Mouse (Mus musculus) lung, postnatal 0 days (tissue): ENCODE data around the gene Sbf1.

ENCODE experiments used
- CTCF ChIP-seq: IDR thresholded peaks from 2 replicates; pipeline ENCODE4 v1.5.1; 2016; ENCODE audit warnings: antibody characterized with exemption, mild to moderate bottlenecking
- EP300 ChIP-seq: IDR thresholded peaks from 2 replicates; pipeline ENCODE4 v1.6.1; 2016; ENCODE audit warnings: antibody characterized with exemption, mild to moderate bottlenecking, control low read depth

GRCm38 (mm10) chr15:89241025-89241424 is 74.1 kb downstream of the Sbf1 start:
- TF ChIP-seq CTCF (peak; percentile 37; the same call in 1 of the 2 replicates), EP300 (no peak)
